Mouse (Mus musculus) frontal cortex, postnatal 14 days (tissue): ENCODE results near the gene Il1r1.
"Not testable (repeated sequence)": the region's sequence is repeated elsewhere in the genome, so short reads cannot be mapped to it uniquely, and the experiment has no call there.

Experiments used
- DNase-seq, 2 experiments: peaks; one replicate each; pipeline ENCODE4 v3.0.0; 2022; ENCODE audit warnings: low spot score in 2 of 2

The Il1r1 gene

GRCm38 (mm10) chr1:40271052-40271451, 46.2 kb downstream of the Il1r1 start:
- DNase-seq = no peak

- no peak for DNase-seq
These were observed 46.7 kb downstream of the Il1r1 start for GRCm38 (mm10) chr1:40271486-40272055.

GRCm38 (mm10) chr1:40272204-40272603, 47.3 kb downstream of the Il1r1 start:
- DNase-seq = no peak

- no peak for DNase-seq
These were observed 48.6 kb downstream of the Il1r1 start for GRCm38 (mm10) chr1:40273491-40273890.

GRCm38 (mm10) chr1:40275285-40276013, 50.6 kb downstream of the Il1r1 start:
- DNase-seq = no peak

- DNase-seq = no peak
These were observed 53.1 kb downstream of the Il1r1 start for GRCm38 (mm10) chr1:40277944-40278343.

- no peak for DNase-seq
These were observed 53.8 kb downstream of the Il1r1 start for GRCm38 (mm10) chr1:40278720-40279119.

- DNase-seq = no peak
These were observed 54.4 kb downstream of the Il1r1 start for GRCm38 (mm10) chr1:40279182-40279743.

- DNase-seq = no peak
These were observed 57.1 kb downstream of the Il1r1 start for GRCm38 (mm10) chr1:40281950-40282349.

GRCm38 (mm10) chr1:40282394-40282793, 57.5 kb downstream of the Il1r1 start:
- DNase-seq = no peak

GRCm38 (mm10) chr1:40283995-40284394, 59.1 kb downstream of the Il1r1 start:
- no peak for DNase-seq

- no peak for DNase-seq
These were observed 65.8 kb downstream of the Il1r1 start for GRCm38 (mm10) chr1:40290489-40291255.

GRCm38 (mm10) chr1:40292231-40292630, 67.4 kb downstream of the Il1r1 start:
- DNase-seq = no peak

- no peak for DNase-seq
These were observed 69.0 kb downstream of the Il1r1 start for GRCm38 (mm10) chr1:40293891-40294290.

GRCm38 (mm10) chr1:40294824-40295223, 69.9 kb downstream of the Il1r1 start:
- DNase-seq = no peak

GRCm38 (mm10) chr1:40298053-40298452, 73.2 kb downstream of the Il1r1 start:
- DNase-seq = no peak

GRCm38 (mm10) chr1:40303179-40303866, 78.4 kb downstream of the Il1r1 start:
- DNase-seq = no peak

GRCm38 (mm10) chr1:40304321-40304720, 79.4 kb downstream of the Il1r1 start:
- DNase-seq = not testable (repeated sequence)

- DNase-seq = no peak
These were observed 81.2 kb downstream of the Il1r1 start for GRCm38 (mm10) chr1:40306111-40306510.

GRCm38 (mm10) chr1:40311123-40311522, 86.2 kb downstream of the Il1r1 start:
- DNase-seq = no peak

GRCm38 (mm10) chr1:40311625-40312024, 86.7 kb downstream of the Il1r1 start:
- no peak for DNase-seq

GRCm38 (mm10) chr1:40314016-40314415, 89.1 kb downstream of the Il1r1 start:
- no peak for DNase-seq
